Mouse (Mus musculus) right cerebral cortex, postnatal 10 days (tissue): ENCODE results near the gene Fgf10.
A peak's percentile ranks its signal among the peaks of the same experiment; 100 is the strongest.

ENCODE experiments used
- DNase-seq, 2 experiments: peaks; one replicate each; pipeline ENCODE4 v3.0.0; 2021; ENCODE audit warnings: low spot score in 2 of 2

The Fgf10 gene

GRCm38 (mm10) chr13:118669491-118669890 is at the start of gene Fgf10:
Gene Fgf10 (plus strand): TSS chr13:118669791.
- DNase-seq: no peak

GRCm38 (mm10) chr13:118629661-118630428 is 39.7 kb upstream of the Fgf10 start:
- no peak for DNase-seq

DNA sequence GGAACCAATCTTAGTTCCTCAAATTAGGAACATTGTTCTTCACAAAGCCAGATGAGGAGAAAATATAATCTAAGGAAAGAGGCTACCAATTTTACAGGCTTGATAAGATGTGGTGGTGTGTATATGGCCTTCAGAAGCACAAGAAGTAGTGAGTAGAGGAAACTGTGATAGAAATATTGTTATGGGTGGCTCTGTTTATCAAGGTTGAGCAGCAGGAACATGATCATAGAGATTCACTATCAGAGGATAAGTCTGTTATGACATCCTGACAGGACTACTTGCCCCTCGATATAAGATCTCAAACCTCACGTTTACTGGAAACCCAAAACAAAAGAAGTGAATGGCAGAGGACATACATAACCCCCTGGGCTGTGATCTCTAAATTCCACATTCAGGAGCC is 38.1 kb upstream of the Fgf10 start:
- DNase-seq: no peak

DNA sequence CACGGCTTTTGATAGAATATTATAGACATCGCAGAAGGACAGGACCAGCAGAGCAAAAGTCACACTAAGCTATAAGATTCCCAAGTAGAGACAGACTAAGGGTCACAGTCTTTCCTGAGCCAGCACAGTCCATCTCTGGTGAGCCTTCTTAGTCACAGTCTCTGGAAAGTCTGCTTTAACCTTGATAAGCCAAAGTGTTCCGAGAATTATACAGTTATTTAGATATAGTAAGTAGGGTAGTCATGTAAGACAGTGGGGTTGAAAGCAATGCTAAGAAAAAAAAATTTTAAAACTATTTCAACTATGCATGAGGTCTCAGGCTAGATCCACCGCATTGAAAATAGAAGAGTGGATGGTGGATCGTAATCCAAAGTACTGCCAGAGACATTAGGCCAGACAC is 33.5 kb upstream of the Fgf10 start:
- DNase-seq: no peak

GRCm38 (mm10) chr13:118642585-118642984 is 27.0 kb upstream of the Fgf10 start:
- no peak for DNase-seq

GRCm38 (mm10) chr13:118643138-118643537 is 26.5 kb upstream of the Fgf10 start:
- no peak for DNase-seq

GRCm38 (mm10) chr13:118656991-118657390 is 12.6 kb upstream of the Fgf10 start:
- DNase-seq: no peak

DNA sequence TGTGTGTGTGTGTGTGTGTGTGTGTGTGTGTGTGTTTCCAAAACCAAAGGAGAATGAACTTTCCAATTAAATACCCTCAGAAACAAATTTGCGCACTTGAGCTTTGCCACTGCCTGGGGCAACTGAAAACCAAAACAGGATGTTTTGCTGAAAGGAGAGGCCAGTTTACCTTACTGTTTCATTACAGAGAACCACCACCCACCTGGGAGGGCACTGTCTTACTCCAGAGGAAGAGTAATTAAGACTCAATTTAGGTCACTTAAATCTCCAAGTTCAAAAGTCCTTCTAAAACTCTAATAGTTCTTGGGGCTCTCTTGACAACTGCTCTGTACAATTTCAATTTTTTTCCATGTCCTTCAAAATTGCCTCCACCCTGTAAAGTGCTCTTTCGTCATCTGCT is 11.6 kb upstream of the Fgf10 start:
- no peak for DNase-seq

DNA sequence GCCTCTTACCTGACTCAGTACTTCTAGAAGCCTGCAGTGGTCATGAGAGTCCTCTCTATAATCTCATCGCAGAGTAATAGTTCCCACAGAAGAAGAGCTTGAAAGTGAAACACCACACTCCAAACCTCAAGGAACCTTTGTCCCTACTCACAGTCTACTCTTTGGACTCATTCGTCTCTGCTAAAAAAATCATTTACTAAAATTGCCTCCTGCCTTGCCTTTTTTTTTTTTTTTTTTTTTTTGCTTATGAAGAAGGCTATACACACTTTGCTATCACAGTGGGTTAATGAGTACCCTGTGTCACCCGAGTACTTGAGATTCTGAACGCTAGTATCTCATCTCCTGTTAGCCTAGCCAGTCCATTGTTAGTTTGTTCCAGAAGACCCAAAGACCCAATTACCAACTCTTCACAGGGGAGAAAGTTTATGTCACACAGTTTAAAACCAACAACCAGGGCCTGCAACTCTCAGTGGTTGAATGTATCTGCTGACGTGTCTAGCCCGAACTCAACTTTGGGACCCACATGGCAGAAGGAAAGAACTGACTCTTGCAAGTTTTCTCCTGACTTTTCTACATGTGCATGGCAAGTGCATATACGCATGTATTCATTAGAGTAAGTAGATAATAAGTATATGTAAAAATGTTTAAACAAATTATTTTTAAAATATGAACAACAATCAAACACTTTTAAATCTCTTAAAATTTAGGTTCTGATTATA is 10.8 kb upstream of the Fgf10 start:
- no peak for DNase-seq

DNA sequence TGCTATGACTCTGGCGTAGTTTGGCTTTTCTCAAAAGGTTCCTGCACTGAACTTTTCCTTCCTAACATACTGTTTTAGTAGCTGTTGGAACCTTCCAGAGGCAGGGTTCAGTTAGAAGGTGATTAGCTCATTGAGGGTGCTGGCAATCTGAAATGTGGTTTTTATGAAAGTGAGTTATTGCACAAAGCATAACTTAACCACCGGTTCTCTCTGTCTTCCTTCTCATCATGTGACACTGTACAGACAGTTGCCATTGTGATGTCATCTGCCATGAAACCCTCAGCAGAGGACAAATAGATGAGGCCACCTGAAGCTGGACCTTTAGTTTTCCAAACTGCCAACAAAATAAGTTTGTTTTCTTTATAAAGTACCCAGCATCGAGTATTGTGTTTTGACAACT is 7.9 kb upstream of the Fgf10 start:
- no peak for DNase-seq

DNA sequence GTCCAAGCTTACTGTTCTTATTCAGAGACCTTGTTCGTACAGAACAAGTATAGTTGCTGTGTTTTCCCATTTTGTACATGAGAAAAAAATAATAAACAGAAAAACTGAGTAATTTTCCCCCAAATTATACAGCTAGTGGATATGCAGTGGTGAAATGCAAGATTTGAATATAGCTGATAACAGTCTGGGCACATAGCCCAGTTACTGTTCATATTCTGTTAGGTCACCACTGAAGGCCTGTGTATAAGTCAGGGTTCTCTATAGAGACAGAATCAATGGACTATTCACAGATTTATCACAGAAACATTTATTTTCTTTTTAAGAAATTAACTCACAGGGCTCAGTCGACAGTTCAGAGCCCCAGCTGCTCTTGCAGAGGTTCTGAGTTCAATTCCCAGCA is 4.7 kb upstream of the Fgf10 start:
- no peak for DNase-seq

GRCm38 (mm10) chr13:118679228-118679627 is 9.6 kb downstream of the Fgf10 start:
- no peak for DNase-seq

DNA sequence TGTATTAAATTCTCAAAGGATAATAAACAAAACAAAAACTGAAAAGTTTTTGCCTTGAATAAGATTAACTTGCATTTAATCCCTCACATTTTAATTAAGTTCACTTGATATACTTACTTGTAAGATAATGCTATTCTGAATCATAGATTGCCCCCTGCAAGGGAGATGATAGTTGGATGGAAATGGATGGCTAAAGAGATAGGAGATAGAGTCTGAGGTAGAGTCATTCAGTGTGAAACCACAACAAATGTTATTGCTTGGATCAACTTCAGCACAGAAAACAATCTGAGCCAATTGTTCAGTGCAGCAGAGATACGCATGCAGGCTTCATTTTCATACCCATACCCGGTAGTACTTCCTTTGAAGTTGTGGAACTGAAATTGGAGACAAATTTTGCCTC is 23.5 kb downstream of the Fgf10 start:
- no peak for DNase-seq

GRCm38 (mm10) chr13:118695103-118695502 is 25.5 kb downstream of the Fgf10 start:
- DNase-seq: no peak

- DNase-seq: no peak
Measured at GRCm38 (mm10) chr13:118703727-118704126, 34.1 kb downstream of the Fgf10 start.

GRCm38 (mm10) chr13:118705716-118706115 is 36.1 kb downstream of the Fgf10 start:
- no peak for DNase-seq

- DNase-seq: no peak
Measured at GRCm38 (mm10) chr13:118709912-118710311, 40.3 kb downstream of the Fgf10 start.

DNA sequence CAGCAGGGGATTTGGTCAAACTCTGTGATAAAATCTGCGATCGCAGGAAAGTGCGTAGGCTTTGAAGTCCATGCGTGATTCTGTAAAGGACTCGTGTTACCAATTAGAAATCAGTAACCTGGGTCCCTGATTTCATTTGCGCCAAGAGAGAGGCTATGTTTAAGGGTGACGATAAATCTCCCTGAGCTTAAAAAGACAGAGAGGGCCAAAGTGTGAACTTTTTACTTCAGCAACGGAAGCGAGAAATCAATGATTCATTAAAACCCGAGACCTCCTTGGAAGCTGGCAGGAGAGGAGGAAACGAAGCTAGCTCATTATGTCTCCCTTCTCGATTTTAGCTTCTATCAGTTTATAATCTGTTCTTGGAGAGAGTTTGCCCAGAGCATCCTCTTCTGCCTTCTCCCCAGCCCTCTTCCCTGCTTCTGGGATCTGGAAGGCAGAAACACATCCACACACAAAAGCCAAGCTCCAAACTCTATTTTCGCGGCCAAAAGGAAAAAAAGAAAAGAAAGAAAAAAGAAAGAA is 44.1 kb downstream of the Fgf10 start:
- DNase-seq: no peak

DNA sequence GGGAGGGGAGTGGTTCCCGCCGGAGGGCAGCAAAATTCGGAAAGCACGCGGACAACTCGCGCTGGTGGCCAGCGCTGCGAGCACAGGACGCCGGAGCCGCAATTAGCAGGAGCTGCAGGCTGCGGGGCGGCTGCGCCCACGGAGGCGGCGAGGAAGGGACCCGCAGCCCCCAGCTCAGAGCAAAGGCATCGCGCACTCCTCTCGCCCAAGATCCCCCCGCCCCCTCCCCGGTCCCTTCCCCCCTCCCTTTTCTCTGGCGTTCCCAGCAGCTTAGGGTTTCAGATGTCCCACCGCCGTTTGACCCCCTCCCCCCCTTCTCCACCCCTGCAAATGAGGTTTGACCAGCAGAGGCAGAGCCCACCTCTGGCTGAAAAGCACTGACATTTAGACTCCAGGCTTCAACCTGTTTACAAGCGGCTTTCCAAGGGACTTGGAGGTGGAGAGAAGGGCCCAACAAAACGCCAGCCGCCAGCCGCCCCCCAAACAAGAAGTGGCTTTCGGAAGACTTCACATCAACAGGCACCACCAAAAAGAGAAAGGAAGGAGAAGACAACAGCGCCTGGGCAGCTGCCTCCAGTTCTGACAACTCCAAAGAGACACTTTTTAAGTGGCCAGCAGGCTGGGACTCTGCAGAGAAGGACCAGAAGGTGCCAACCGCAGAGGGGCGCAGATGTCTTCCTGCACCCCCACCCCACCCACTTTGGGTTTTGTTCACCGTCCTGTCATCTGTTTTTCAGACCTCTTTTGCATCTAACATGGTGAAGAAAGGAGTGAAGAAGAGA is 44.9 kb downstream of the Fgf10 start:
- DNase-seq: peak; percentile 29 to 36

- peak in 1 of 2 experiments; percentile 31 for DNase-seq
Measured at GRCm38 (mm10) chr13:118715066-118716018, 45.8 kb downstream of the Fgf10 start.

DNA sequence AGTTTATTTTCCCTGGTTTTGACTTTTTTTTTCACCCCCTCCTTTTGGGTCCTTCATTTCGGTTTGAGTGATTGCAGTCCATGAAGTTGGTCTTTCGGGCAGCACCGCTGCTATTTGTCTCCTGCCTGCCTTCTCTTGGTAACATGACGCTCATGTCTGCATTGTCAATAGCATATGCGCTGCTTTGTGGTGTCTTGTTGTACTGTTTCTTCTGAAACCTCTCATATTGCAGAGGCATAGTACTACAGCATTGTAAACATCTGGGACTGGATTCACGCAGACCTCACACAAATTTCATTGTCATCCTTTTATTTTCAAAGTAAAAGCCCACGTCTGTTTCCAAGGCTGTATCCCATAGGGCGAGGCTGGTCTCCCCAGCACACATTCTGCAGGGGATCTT is 46.7 kb downstream of the Fgf10 start:
- DNase-seq: no peak
